Mouse (Mus musculus) G1E (cell line): ENCODE data around the gene Gbp8.

Experiments used
- CTCF ChIP-seq: IDR thresholded peaks from 2 replicates; pipeline ENCODE4 v1.5.1; 2012; ENCODE audit warnings: low read depth, low read length, inconsistent platforms, mixed read lengths
- GATA1 ChIP-seq: IDR thresholded peaks from 2 replicates; pipeline ENCODE4 v1.6.1; 2012; ENCODE audit warnings: borderline replicate concordance, low read length, inconsistent platforms, mixed read lengths
- POLR2AphosphoS5 ChIP-seq: IDR thresholded peaks from 2 replicates; pipeline ENCODE4 v1.6.1; 2012; ENCODE audit warnings: low read depth, low read length, inconsistent platforms; ENCODE audit not compliant: insufficient replicate concordance
- TAL1 ChIP-seq: conservative IDR thresholded peaks from 2 replicates; pipeline ENCODE4 v1.6.1; 2012; ENCODE audit warnings: low read depth, low read length, inconsistent platforms, mixed read lengths

- TF ChIP-seq GATA1 (no peak), CTCF (no peak), TAL1 (no peak), POLR2AphosphoS5 (no peak)
Observed at GRCm38 (mm10) chr5:105055279-105055678, 84.1 kb downstream of the Gbp8 start.
